Mouse (Mus musculus) E14TG2a.4 (cell line): ENCODE results near the gene Nptxr.

Experiments used
- CTCF ChIP-seq: conservative IDR thresholded peaks from 2 replicates; pipeline ENCODE4 v1.5.1; 2014; ENCODE audit warnings: low read length
- NANOG ChIP-seq: IDR thresholded peaks from 2 replicates; pipeline ENCODE4 v1.6.1; 2014; ENCODE audit warnings: borderline replicate concordance, low read length, mixed read lengths
- POU5F1 ChIP-seq: IDR thresholded peaks from 2 replicates; pipeline ENCODE4 v1.6.1; 2014; ENCODE audit warnings: low read length, borderline replicate concordance

DNA sequence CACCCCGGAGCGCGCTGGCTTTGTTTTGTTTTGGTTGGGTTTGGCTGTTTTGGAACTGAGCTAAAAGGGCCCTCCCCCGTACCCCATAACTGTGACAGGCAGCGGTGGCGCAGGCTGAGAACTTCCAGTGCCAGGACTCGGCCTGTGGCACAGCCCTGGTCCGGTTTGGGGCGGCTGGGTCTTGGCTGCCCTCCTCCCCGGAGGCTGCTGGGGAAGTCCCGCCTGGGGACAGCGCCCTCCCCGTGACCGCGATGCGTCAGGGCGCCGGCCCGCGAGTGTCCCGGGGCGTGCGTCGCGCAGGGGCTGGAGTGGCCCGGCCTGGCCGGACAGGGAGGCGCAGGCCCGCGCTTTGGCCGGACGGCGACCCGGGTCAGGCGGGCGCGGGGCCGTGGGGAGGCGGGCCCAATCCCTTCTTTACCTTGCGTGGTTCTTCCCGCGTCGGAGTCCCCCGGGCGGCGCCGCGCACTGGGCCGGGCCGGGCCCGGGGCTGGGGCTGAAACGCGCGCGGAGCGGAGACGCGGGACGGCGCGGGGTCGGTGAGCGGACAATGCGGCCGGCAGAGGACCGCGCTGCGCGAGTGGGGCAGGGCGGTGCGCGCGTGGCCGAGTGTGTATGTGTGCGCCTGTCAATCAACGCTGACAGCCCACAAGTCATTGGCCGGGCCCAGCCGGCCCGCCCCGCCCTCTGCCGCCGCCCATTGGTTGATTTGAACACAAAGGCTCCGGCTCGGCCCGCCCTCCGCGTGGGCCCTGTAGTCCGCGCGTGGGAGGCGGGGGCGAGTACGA lies 62.5 kb downstream of the Nptxr start, which contains the start of gene Sun2:
- TF ChIP-seq CTCF, result no peak
- no peak for TF ChIP-seq POU5F1
- TF ChIP-seq NANOG, result no peak
